Mouse (Mus musculus): ENCODE data around the gene Shtn1.
A peak's percentile ranks its signal among the peaks of the same experiment; 100 is the strongest.

Gene Shtn1

GRCm38 (mm10) chr19:59052053-59052452, 23.8 kb downstream of the Shtn1 start:
- no peak for DNase-seq (ENCODE audit: low spot score)

- DNase-seq (ENCODE audit: low spot score) = no peak
Observed at GRCm38 (mm10) chr19:59051622-59052021, 24.3 kb downstream of the Shtn1 start.

- DNase-seq (ENCODE audit: low spot score) = no peak
Observed at GRCm38 (mm10) chr19:59048852-59049251, 27.0 kb downstream of the Shtn1 start.

GRCm38 (mm10) chr19:59047511-59047910, 28.4 kb downstream of the Shtn1 start:
- DNase-seq (ENCODE audit: low spot score) = no peak

GRCm38 (mm10) chr19:59041086-59041485, 34.8 kb downstream of the Shtn1 start:
- DNase-seq (ENCODE audit: low spot score) = no peak

GRCm38 (mm10) chr19:59038793-59039192, 37.1 kb downstream of the Shtn1 start:
- no peak for DNase-seq (ENCODE audit: low spot score)

GRCm38 (mm10) chr19:59036811-59037210, 39.1 kb downstream of the Shtn1 start:
- no peak for DNase-seq (ENCODE audit: low spot score)

- DNase-seq (ENCODE audit: low spot score) = no peak
Observed at GRCm38 (mm10) chr19:59033241-59033640, 42.7 kb downstream of the Shtn1 start.

GRCm38 (mm10) chr19:59030221-59030620, 45.7 kb downstream of the Shtn1 start:
- DNase-seq (ENCODE audit: low spot score) = no peak

- no peak for DNase-seq (ENCODE audit: low spot score)
Observed at GRCm38 (mm10) chr19:59029011-59029410, 46.9 kb downstream of the Shtn1 start.

GRCm38 (mm10) chr19:59028130-59028529, 47.8 kb downstream of the Shtn1 start:
- DNase-seq (ENCODE audit: low spot score) = no peak

GRCm38 (mm10) chr19:59023876-59024275, 52.0 kb downstream of the Shtn1 start:
- no peak for DNase-seq (ENCODE audit: low spot score)

GRCm38 (mm10) chr19:59021644-59022043, 54.3 kb downstream of the Shtn1 start:
- no peak for DNase-seq (ENCODE audit: low spot score)

GRCm38 (mm10) chr19:59010802-59011201, 65.1 kb downstream of the Shtn1 start:
- DNase-seq (ENCODE audit: low spot score) = no peak

GRCm38 (mm10) chr19:59006577-59007340, 69.1 kb downstream of the Shtn1 start:
- DNase-seq (ENCODE audit: low spot score) = peak; percentile 49

GRCm38 (mm10) chr19:59002827-59003226, 73.1 kb downstream of the Shtn1 start:
- no peak for DNase-seq (ENCODE audit: low spot score)

GRCm38 (mm10) chr19:58981571-58981970, 94.3 kb downstream of the Shtn1 start:
- peak; percentile 44 for DNase-seq (ENCODE audit: low spot score)

- DNase-seq (ENCODE audit: low spot score) = no peak
Observed at GRCm38 (mm10) chr19:58980056-58980440, 95.9 kb downstream of the Shtn1 start.

GRCm38 (mm10) chr19:58979436-58980055, 96.4 kb downstream of the Shtn1 start:
- peak; percentile 93 for DNase-seq (ENCODE audit: low spot score)

GRCm38 (mm10) chr19:58978401-58979171, 97.3 kb downstream of the Shtn1 start:
- peak; percentile 70 for DNase-seq (ENCODE audit: low spot score)

- DNase-seq (ENCODE audit: low spot score) = no peak
Observed at GRCm38 (mm10) chr19:58975216-58975863, 100.6 kb downstream of the Shtn1 start.

- no peak for DNase-seq (ENCODE audit: low spot score)
Observed at GRCm38 (mm10) chr19:58974126-58974525, 101.8 kb downstream of the Shtn1 start.

All from MN1 (cell line).